Mouse (Mus musculus) forebrain, embryonic 14.5 days (tissue): Measurements from ENCODE around the gene Rpa2. TPM values are rescaled to one million over a fixed set of nuclear protein-coding genes. Genes with fewer than 3 reads are reported as not detected.
"Not testable (repeated sequence)": the region's sequence is repeated elsewhere in the genome, so short reads cannot be mapped to it uniquely, and the experiment has no call there.

ENCODE experiments used
- ATAC-seq: fragments of 200-750 bp; cut with Nextera tagmentation; 2 replicates; pipeline ENCODE4 v1.8.0; 2017; ENCODE audit warnings: mild to moderate bottlenecking, moderate library complexity
- DNase-seq: peaks from one replicate; pipeline ENCODE4 v3.0.0-alpha.2; 2015; ENCODE audit warnings: low spot score
- H3K27ac ChIP-seq: fragments of 300-500 bp; sonication (generic); 2 replicates; pipeline ENCODE4 v1.5.1; 2014; ENCODE audit warnings: low read depth, mild to moderate bottlenecking, control low read depth, low read length, moderate library complexity
- H3K27me3 ChIP-seq: fragments of 300-500 bp; sonication (generic); replicated peaks from 2 replicates; pipeline ENCODE4 v1.6.1; 2014; ENCODE audit warnings: low read length, control low read depth, mixed read lengths; ENCODE audit not compliant: control insufficient read depth, insufficient read depth
- H3K36me3 ChIP-seq: fragments of 300-500 bp; sonication (generic); 2 replicates; pipeline ENCODE4 v1.6.1; 2014; ENCODE audit warnings: low read length, control low read depth; ENCODE audit not compliant: control insufficient read depth, insufficient read depth
- H3K4me1 ChIP-seq: fragments of 300-500 bp; sonication (generic); 2 replicates; pipeline ENCODE4 v1.6.1; 2014; ENCODE audit warnings: antibody characterized with exemption, low read length, control low read depth; ENCODE audit not compliant: control insufficient read depth, insufficient read depth
- H3K4me2 ChIP-seq: fragments of 300-500 bp; sonication (generic); 2 replicates; pipeline ENCODE4 v1.6.1; 2014; ENCODE audit warnings: mild to moderate bottlenecking, control low read depth, low read length
- H3K4me3 ChIP-seq: fragments of 300-500 bp; sonication (generic); 2 replicates; pipeline ENCODE4 v1.5.1; 2014; ENCODE audit warnings: low read depth, low read length, control low read depth
- H3K9ac ChIP-seq: fragments of 300-500 bp; sonication (generic); 2 replicates; pipeline ENCODE4 v1.6.1; 2014; ENCODE audit warnings: mild to moderate bottlenecking, low read length, control low read depth, moderate library complexity
- H3K9me3 ChIP-seq: fragments of 300-500 bp; sonication (generic); replicated peaks from 2 replicates; pipeline ENCODE4 v1.6.1; 2016; ENCODE audit warnings: low read length, control low read depth, mixed read lengths; ENCODE audit not compliant: control insufficient read depth
- WGBS: fragments of 180-500 bp; shearing (Covaris S2); extraction: QIAGEN DNeasy Blood & Tissue Kit; methylation state at CpG from one replicate; pipeline ENCODE4 v1.1.7; 2014; 5-methylcytosine and 5-hydroxymethylcytosine counted together
- polyA plus RNA-seq: library from polyadenylated mRNA; unstranded; fragments of >200 nt; fragmentation: Nextera tagmentation; extraction: Ambion mirVana; gene quantifications from 2 replicates; pipeline ENCODE4 v1.2.1, GENCODE M21; 2014

Gene Rpa2
- polyA plus RNA-seq, 1 experiment from 2014 or later: 89.1 TPM

- Histone ChIP-seq H3K36me3 (no peaks in the 10 kb centered on the region), H3K4me1 (peaks cover 6% of the 10 kb centered on the region; the same call in 1 of the 2 replicates), H3K9me3 (no peaks in the 10 kb centered on the region), H3K9ac (no peak overlapping the region), H3K4me2 (no peak overlapping the region), H3K27ac (no peak overlapping the region), H3K4me3 (no peak overlapping the region), H3K27me3 (peaks cover 9% of the 10 kb centered on the region; the same call in 1 of the 2 replicates)
- WGBS: 93% methylated on average over 1 of the region's 1 CpGs
- DNase-seq: no peak
- no peak for ATAC-seq
Observed at GRCm38 (mm10) chr4:132797461-132797860, 29.3 kb downstream of the Rpa2 start.

- DNase-seq (no peak), ATAC-seq (no peak)
- no peaks in the 10 kb centered on the region for H3K9me3 ChIP-seq
- no peak overlapping the region for H3K9ac ChIP-seq
- H3K27ac ChIP-seq: no peak overlapping the region
- peaks cover 6% of the 10 kb centered on the region; the same call in 1 of the 2 replicates for H3K4me1 ChIP-seq
- no peak overlapping the region for H3K4me2 ChIP-seq
- H3K36me3 ChIP-seq: no peaks in the 10 kb centered on the region
- WGBS: 74% methylated on average over 4 of the region's 4 CpGs
- H3K27me3 ChIP-seq: peaks cover 9% of the 10 kb centered on the region; the same call in 1 of the 2 replicates
- H3K4me3 ChIP-seq: no peak overlapping the region
Observed at GRCm38 (mm10) chr4:132798028-132798427, 29.9 kb downstream of the Rpa2 start.

GRCm38 (mm10) chr4:132798666-132799065, 30.5 kb downstream of the Rpa2 start:
- not testable (repeated sequence) for H3K4me3 ChIP-seq, ATAC-seq
- WGBS: 85% methylated on average over 3 of the region's 3 CpGs

GRCm38 (mm10) chr4:132799845-132800244, 31.7 kb downstream of the Rpa2 start:
- H3K27ac ChIP-seq: no peak overlapping the region
- no peak overlapping the region for H3K4me2 ChIP-seq
- WGBS: 94% methylated on average over 4 of the region's 4 CpGs
- peaks cover 9% of the 10 kb centered on the region; the same call in 1 of the 2 replicates for H3K27me3 ChIP-seq
- peaks cover 6% of the 10 kb centered on the region; the same call in 1 of the 2 replicates for H3K4me1 ChIP-seq
- no peaks in the 10 kb centered on the region for H3K36me3 ChIP-seq
- DNase-seq (no peak), ATAC-seq (no peak)
- no peak overlapping the region for H3K4me3 ChIP-seq
- H3K9ac ChIP-seq: no peak overlapping the region
- no peaks in the 10 kb centered on the region for H3K9me3 ChIP-seq

More at GRCm38 (mm10) chr4:132798666-132799065, 30.5 kb downstream of the Rpa2 start:
- H3K27me3 ChIP-seq, H3K4me1 ChIP-seq, DNase-seq, H3K4me2 ChIP-seq, H3K9me3 ChIP-seq, H3K9ac ChIP-seq, H3K27ac ChIP-seq, H3K36me3 ChIP-seq: not testable (repeated sequence)

- no peaks in the 10 kb centered on the region for H3K9me3 ChIP-seq
- 88% methylated on average over 18 of the region's 18 CpGs for WGBS
- H3K36me3 ChIP-seq: no peaks in the 10 kb centered on the region
- H3K27ac ChIP-seq: no peak overlapping the region
- H3K9ac ChIP-seq: no peak overlapping the region
- no peaks in the 10 kb centered on the region for H3K4me1 ChIP-seq
- 0 out of 2 replicates have a peak, but pooled peaks cover 3% of the 10 kb centered on the region for H3K27me3 ChIP-seq
- no peak overlapping the region for H3K4me2 ChIP-seq
- DNase-seq: no peak
- H3K4me3 ChIP-seq: no peak overlapping the region
- no peak for ATAC-seq
Observed at GRCm38 (mm10) chr4:132801176-132802077, 33.3 kb downstream of the Rpa2 start.

- no peak for DNase-seq
- Histone ChIP-seq H3K4me2 (no peak overlapping the region), H3K4me3 (no peak overlapping the region), H3K9ac (no peak overlapping the region), H3K27ac (no peak overlapping the region), H3K27me3 (no peaks in the 10 kb centered on the region), H3K4me1 (no peaks in the 10 kb centered on the region), H3K36me3 (no peaks in the 10 kb centered on the region), H3K9me3 (no peaks in the 10 kb centered on the region)
- ATAC-seq: no peak
- 76% methylated on average over 16 of the region's 16 CpGs for WGBS
Observed at GRCm38 (mm10) chr4:132802171-132802637, 34.1 kb downstream of the Rpa2 start.

GRCm38 (mm10) chr4:132803212-132803611, 35.1 kb downstream of the Rpa2 start:
- Histone ChIP-seq H3K36me3 (no peaks in the 10 kb centered on the region), H3K9ac (no peak overlapping the region), H3K4me2 (no peak overlapping the region), H3K27me3 (no peaks in the 10 kb centered on the region), H3K4me1 (no peaks in the 10 kb centered on the region), H3K9me3 (no peaks in the 10 kb centered on the region), H3K4me3 (no peak overlapping the region), H3K27ac (no peak overlapping the region)
- ATAC-seq: no peak
- DNase-seq: no peak
- WGBS: 92% methylated on average over 5 of the region's 5 CpGs

GRCm38 (mm10) chr4:132803876-132804275, 35.7 kb downstream of the Rpa2 start:
- H3K27ac ChIP-seq: no peak overlapping the region
- no peak overlapping the region for H3K9ac ChIP-seq
- H3K27me3 ChIP-seq: no peaks in the 10 kb centered on the region
- H3K4me1 ChIP-seq: no peaks in the 10 kb centered on the region
- no peak overlapping the region for H3K4me2 ChIP-seq
- H3K36me3 ChIP-seq: no peaks in the 10 kb centered on the region
- DNase-seq: no peak
- ATAC-seq: no peak
- H3K4me3 ChIP-seq: no peak overlapping the region
- WGBS: 97% methylated on average over 7 of the region's 7 CpGs
- no peaks in the 10 kb centered on the region for H3K9me3 ChIP-seq

GRCm38 (mm10) chr4:132804331-132804730, 36.2 kb downstream of the Rpa2 start:
- no peak overlapping the region for H3K4me3 ChIP-seq
- 94% methylated on average over 6 of the region's 6 CpGs for WGBS
- DNase-seq (no peak), ATAC-seq (no peak)
- H3K36me3 ChIP-seq: no peaks in the 10 kb centered on the region
- no peaks in the 10 kb centered on the region for H3K4me1 ChIP-seq
- no peaks in the 10 kb centered on the region for H3K27me3 ChIP-seq
- no peak overlapping the region for H3K27ac ChIP-seq
- H3K4me2 ChIP-seq: no peak overlapping the region
- H3K9ac ChIP-seq: no peak overlapping the region
- no peaks in the 10 kb centered on the region for H3K9me3 ChIP-seq
